Mouse (Mus musculus) spleen, adult 2 months (tissue): ENCODE measurements around the gene 0610009B22Rik. TPM values are rescaled to one million over a fixed set of nuclear protein-coding genes. Genes with fewer than 3 reads are reported as not detected.

Experiments
- DNase-seq, 2 experiments: peaks; one replicate each; pipeline versions ENCODE4 v3.0.0 to v3.0.0-alpha.2; 2012 to 2021; ENCODE audit warnings: low spot score in 2 of 2, low read depth in 1 of 2
- H3K27ac ChIP-seq: fragments of 200-500 bp; 2 replicates; pipeline ENCODE4 v1.5.1; 2012; ENCODE audit warnings: low read length, inconsistent platforms; ENCODE audit not compliant: insufficient read depth
- H3K27me3 ChIP-seq: fragments of 200-500 bp; 2 replicates; pipeline ENCODE4 v1.6.1; 2012; ENCODE audit warnings: mild to moderate bottlenecking, moderate library complexity, low read length, inconsistent platforms; ENCODE audit not compliant: control insufficient read depth, insufficient read depth
- H3K36me3 ChIP-seq: fragments of 200-500 bp; 2 replicates; pipeline ENCODE4 v1.6.1; 2012; ENCODE audit warnings: mild to moderate bottlenecking, low read length, inconsistent platforms; ENCODE audit not compliant: control insufficient read depth, insufficient read depth
- H3K4me1 ChIP-seq: fragments of 200-500 bp; 2 replicates; pipeline ENCODE4 v1.6.1; 2011; ENCODE audit warnings: inconsistent platforms; ENCODE audit not compliant: control insufficient read depth, insufficient read depth, insufficient read length
- H3K4me3 ChIP-seq: fragments of 200-500 bp; 2 replicates; pipeline ENCODE4 v1.5.1; 2011; ENCODE audit warnings: mild to moderate bottlenecking, inconsistent platforms; ENCODE audit not compliant: insufficient read depth, insufficient read length; ENCODE audit errors: extremely low read depth
- CTCF ChIP-seq: fragments of 200-500 bp; IDR thresholded peaks from 2 replicates; pipeline ENCODE4 v1.5.1; 2011; ENCODE audit warnings: mild to moderate bottlenecking, inconsistent platforms; ENCODE audit not compliant: insufficient read depth, insufficient read length, insufficient replicate concordance; ENCODE audit errors: extremely low read depth
- POLR2A ChIP-seq: fragments of 200-500 bp; IDR thresholded peaks from 2 replicates; pipeline ENCODE4 v1.6.1; 2011; ENCODE audit warnings: low read depth, low read length, inconsistent platforms
- WGBS: fragments of 180-500 bp; shearing (Covaris S2); methylation state at CpG from one replicate; pipeline ENCODE4 v1.1.7; 2018; 5-methylcytosine and 5-hydroxymethylcytosine counted together
- polyA plus RNA-seq: library from polyadenylated mRNA; depleted of rRNA; stranded (reverse); fragments of >200 nt; gene quantifications from 2 replicates; pipeline ENCODE4 v1.2.3, GENCODE M21; 2012

The 0610009B22Rik gene
- polyA plus RNA-seq, 1 experiment, result 2.9 TPM

DNA sequence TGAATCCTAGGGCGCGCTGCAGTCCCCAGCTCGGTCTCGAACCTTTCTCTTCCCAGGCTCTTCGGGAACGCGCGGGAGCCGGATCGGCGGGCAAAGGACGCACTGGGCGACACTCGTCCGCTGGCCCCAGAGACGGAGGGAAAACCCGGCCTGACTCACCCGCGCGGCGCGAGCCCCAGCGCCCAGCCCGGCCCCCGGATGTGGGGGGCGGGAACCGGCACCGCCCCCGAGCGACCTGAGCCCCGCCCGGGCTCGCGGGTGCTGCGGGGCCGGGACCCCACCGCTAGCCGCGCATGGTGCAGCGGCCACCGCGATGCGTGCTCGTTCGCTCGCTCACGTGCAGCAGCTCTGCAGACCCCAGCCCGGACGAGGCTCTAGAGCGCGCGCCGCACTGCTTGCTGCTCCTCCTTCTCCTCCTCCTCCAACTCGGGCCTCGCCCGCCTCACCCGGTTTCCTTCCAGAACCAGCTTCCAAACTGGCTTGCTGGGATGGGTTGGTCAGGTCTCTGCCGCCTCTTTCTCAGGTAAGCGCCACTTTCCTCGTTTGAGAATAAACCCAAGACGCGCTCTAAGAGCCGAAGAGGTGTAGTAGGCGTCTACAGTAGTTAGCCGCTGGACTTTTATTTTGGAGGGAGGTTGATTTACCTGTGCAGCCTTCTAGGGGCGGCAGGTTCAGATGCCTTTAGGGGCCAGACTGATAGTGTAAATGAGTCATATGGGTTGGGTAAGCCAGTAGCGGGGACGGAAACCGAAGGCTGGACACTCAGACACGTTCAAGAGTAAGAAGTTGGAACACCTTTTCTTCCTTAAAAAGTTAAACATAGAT is 37.8 kb downstream of the 0610009B22Rik start, which contains the start of the genes N4bp3 and D930048N14Rik:
Gene N4bp3 (minus strand): TSS at position 152 of the 825 bp plus-strand sequence.
Gene D930048N14Rik (plus strand): TSS at position 264 of the 825 bp plus-strand sequence.
- Histone ChIP-seq H3K4me3 (peak within 1 kb of the TSS; percentile 85), H3K4me1 (peaks cover 25% of the 10 kb centered on the region), H3K27me3 (no peaks in the 10 kb centered on the region), H3K27ac (peak within 1 kb of the TSS; percentile 56), H3K36me3 (no peaks in the 10 kb centered on the region)
- DNase-seq, result peak in 1 of 2 experiments; percentile 78
- 2% methylated on average over 58 of the region's 70 CpGs for WGBS
- TF ChIP-seq CTCF, result no peak
- no peak for TF ChIP-seq POLR2A

DNA sequence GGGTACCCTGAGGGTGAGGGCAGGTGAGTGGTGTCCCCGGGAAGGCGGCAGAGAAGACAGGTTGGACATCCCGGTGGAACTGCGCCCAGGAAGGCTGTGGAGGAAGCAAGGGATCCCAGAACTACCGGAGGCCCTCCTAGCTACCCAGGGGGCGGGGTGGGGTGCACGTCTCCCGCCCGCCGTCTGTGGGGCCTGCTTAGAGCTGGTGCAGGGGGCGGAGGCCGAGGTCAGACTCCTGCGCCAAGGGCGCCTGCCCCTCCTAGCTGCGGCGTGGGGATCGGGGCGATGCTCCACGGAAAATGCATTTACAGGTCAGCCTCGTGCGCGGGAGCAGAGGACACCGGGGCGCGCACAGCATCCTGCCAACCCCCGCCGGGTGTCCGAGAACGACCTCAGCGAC is 38.4 kb downstream of the 0610009B22Rik start:
- TF ChIP-seq CTCF, result no peak
- TF ChIP-seq POLR2A, result no peak
- Histone ChIP-seq H3K27me3 (no peaks in the 10 kb centered on the region), H3K27ac (peak overlapping the region; percentile 56), H3K4me1 (peaks cover 30% of the 10 kb centered on the region), H3K36me3 (peaks cover 1% of the 10 kb centered on the region), H3K4me3 (peak overlapping the region; percentile 85)
- WGBS, result under 1% methylated on average over 29 of the region's 30 CpGs
- peak in 1 of 2 experiments; percentile 34 for DNase-seq

DNA sequence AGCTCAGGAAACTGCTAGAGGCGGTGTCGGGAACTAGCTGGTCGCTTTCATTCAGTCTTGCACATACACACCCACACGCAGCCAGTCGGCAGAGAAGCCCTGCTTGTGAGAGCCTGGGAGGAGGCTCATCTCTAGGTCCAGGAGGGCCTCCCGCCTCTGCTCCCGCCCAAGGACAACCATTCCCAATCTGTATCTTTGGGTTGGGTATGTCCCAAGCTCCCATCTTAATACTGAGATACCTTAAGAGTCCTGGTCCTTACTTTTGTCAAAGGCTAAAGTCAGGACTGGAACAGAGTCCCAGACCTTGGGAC is 38.8 kb downstream of the 0610009B22Rik start:
- no peaks in the 10 kb centered on the region for H3K27me3 ChIP-seq
- H3K36me3 ChIP-seq, result peaks cover 3% of the 10 kb centered on the region
- H3K27ac ChIP-seq, result no peak overlapping the region
- no peak for DNase-seq
- TF ChIP-seq POLR2A (no peak), CTCF (no peak)
- H3K4me1 ChIP-seq, result peaks cover 33% of the 10 kb centered on the region
- WGBS, result 2% methylated on average over 7 of the region's 7 CpGs
- H3K4me3 ChIP-seq, result peak overlapping the region; percentile 85

DNA sequence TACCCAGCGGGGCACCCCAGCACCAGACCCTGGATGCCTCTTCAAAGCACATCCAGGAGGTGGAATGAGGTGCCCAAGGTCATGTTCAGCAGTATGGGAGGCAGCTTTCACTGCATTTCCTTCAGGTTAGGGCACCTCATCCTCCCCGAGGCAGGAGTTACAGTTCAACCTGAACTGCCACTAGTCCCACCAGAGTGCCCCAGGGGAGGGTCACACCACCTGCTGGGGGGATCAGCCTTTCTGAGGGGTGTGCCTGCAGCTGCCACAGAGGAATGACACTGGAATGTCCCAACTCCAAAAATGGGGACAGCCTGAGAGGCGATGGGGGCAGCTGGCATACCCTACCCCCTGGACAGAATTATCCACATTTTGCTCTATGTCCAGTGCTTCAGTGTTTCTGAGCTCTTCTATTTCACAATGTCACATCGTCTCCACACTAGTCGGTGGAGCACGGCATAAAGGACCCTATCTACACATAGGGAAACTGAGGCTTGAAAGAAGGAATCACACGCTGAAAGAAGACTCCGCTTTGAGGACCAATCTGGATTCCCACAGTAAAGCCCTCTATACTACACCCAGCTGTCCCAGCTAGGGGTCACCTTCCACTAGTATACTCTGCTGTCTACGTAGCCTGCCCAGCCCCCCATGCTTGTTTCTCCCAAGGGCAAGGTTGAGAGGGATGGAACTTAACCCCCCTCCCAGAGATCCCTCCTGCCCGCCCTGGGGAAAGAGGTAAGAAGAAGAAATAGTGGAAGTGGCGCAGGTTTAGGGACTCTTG is 39.4 kb downstream of the 0610009B22Rik start:
- H3K36me3 ChIP-seq, result peaks cover 3% of the 10 kb centered on the region
- no peak for TF ChIP-seq POLR2A
- no peak for TF ChIP-seq CTCF
- no peak overlapping the region for H3K27ac ChIP-seq
- 46% methylated on average over 11 of the region's 11 CpGs for WGBS
- DNase-seq, result no peak
- peak overlapping the region; percentile 26; the same call in 1 of the 2 replicates for H3K4me3 ChIP-seq
- H3K4me1 ChIP-seq, result peaks cover 37% of the 10 kb centered on the region
- no peaks in the 10 kb centered on the region for H3K27me3 ChIP-seq

DNA sequence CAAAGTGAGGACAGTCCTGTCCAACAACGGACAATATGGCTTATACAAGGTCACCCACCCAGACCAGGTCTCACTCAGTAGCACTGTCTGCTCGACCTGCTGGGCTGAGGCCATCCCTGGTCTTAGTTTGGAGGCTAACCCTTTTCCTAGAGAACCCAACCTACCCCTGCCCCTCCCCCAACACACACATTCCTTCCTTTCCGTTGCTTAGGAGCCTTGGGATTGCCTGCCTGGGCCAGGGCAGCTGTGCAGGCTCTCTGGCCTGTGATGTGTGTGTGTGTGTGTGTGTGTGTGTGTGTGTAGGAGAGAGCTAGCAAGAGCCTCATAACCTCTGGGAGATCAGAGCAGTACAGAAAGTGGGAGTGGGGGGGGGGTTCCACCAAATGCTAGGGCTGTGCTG is 40.1 kb downstream of the 0610009B22Rik start:
- Histone ChIP-seq H3K27me3 (no peaks in the 10 kb centered on the region), H3K27ac (no peak overlapping the region), H3K36me3 (peaks cover 3% of the 10 kb centered on the region), H3K4me3 (no peak overlapping the region), H3K4me1 (peaks cover 44% of the 10 kb centered on the region)
- TF ChIP-seq CTCF (no peak), POLR2A (no peak)
- DNase-seq, result no peak
- WGBS, result 73% methylated on average over 3 of the region's 3 CpGs

DNA sequence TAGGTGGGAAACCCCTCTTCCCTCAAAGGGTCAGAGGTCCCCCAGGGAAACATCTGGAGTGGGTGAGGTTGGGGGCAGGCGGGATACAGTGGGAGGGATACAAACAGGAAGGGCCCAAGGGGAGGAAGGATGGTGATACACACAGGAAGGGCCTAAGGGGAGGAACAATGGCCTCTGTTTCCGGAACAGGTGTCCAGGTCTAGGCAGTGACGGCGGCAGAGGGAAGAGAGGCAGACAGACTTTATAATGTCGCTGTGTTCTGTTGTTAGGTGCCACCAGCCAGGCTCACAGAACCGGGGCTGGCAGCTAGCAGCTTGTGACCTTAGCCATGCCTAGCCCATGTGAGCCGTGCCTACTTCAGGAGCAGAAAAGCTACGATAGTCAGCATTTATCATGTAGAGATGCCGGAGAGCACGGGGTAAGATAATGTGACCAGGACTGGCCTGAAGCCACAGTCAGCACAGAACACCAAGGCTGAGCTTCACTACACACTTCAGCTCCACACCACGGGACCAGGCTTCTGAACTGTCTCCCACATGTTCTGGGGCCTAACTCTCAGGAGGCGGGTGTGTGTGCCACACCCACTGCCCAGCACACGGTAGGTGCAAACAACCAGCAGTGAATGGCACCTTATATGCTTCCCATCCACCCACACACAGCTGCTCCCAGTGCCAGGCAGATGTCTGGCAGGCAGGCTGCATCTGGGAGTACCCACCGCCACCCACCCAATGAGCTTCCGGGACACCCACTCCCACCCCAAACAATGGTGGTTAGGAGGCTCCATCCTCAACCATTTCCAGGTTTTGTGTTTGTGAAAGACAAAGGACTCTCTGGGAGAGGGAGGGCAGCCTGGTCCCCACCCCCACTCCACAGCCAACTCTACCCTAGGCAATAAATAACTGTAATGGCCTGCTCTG is 41.7 kb downstream of the 0610009B22Rik start:
- 35% methylated on average over 15 of the region's 15 CpGs for WGBS
- TF ChIP-seq CTCF (no peak), POLR2A (no peak)
- no peaks in the 10 kb centered on the region for H3K27me3 ChIP-seq
- DNase-seq, result peak in 1 of 2 experiments; percentile 21
- peak overlapping the region; percentile 67 for H3K27ac ChIP-seq
- peaks cover 6% of the 10 kb centered on the region for H3K36me3 ChIP-seq
- H3K4me1 ChIP-seq, result peaks cover 51% of the 10 kb centered on the region
- 0 out of 2 replicates have a peak overlapping the region, but pooled peaks have one; percentile 0 for H3K4me3 ChIP-seq
